18 mouse cellular contexts compared by ENCODE assay signal in the genomic region with DNA sequence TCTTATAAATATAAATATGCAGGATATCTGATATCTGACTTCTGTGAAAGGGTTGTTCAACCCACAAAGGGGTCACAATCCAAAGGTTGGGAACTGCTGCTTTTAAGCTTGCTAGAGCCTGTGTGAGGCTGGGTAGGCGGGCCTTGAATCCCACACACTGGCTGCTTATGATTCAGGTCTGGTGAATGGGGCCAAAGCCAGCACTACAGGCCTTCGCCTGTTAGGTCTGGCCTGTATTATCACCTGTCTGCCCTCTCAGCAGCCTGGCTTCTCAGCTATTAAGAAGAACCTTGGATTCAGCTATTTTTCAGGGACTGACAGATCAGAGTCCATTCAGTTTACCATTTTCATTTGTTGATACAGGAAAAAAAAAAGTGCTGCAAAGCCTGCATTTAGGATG. TPM values are rescaled to one million over a fixed set of nuclear protein-coding genes. Genes with fewer than 3 reads are reported as not detected.
DNase-seq lines count a peak whose midpoint lies in the region; ATAC-seq and TF ChIP-seq lines count a peak whose summit lies in the region.
"Had no signal": no experiment of that assay in that cellular context is flagged by ENCODE, and none has a peak within 500 bp of the region (broad histone marks: within the 10 kb centered on the region; RNA-seq: fewer than 3 reads in every experiment).

No protein-coding gene starts in this region.

- no peak for TF ChIP-seq CTCF in hindbrain, postnatal 0 days (IDR thresholded peaks at IDR 0.05; ENCODE audit: low read depth)

- no peaks in the 10 kb centered on the region for H3K27me3 ChIP-seq in hindbrain, postnatal 0 days (ENCODE audit: insufficient read depth, low read length)
- H3K27me3 ChIP-seq in hindbrain, embryonic 10.5 days (ENCODE audit: insufficient read depth, poor library complexity, severe bottlenecking): no peaks in the 10 kb centered on the region
- no peaks in the 10 kb centered on the region for H3K27me3 ChIP-seq in liver, embryonic 12.5 days (replicated peaks)
- H3K27me3 ChIP-seq: forebrain, embryonic 13.5 days; liver, embryonic 13.5 days; neural tube, embryonic 15.5 days had no signal

- peak; percentile 23 for DNase-seq in cerebellum, adult 9-11 months
- DNase-seq in hindbrain, postnatal 0 days (ENCODE audit: low spot score): no peak
- no peak for DNase-seq in hindbrain, embryonic 10.5 days (ENCODE audit: low spot score)
- no peak for DNase-seq in liver
- DNase-seq in urinary bladder, postnatal 36 days (ENCODE audit: low spot score in 2 of 2): no peak
- no peak for DNase-seq in thymus, postnatal 10 days (ENCODE audit: low spot score in 2 of 2)
- DNase-seq: adrenal gland, postnatal 10 days; gastrocnemius, postnatal 25 days; heart, postnatal 10 days; liver, embryonic 13.5 days; midbrain, embryonic 14.5 days; right cerebral cortex, postnatal 4 days; thymus, postnatal 4 days had no signal

- H3K36me3 ChIP-seq in hindbrain, postnatal 0 days (ENCODE audit: insufficient read depth, low read length): no peaks in the 10 kb centered on the region
- H3K36me3 ChIP-seq in hindbrain, embryonic 10.5 days: 0 out of 2 replicates have a peak, but pooled peaks cover 4% of the 10 kb centered on the region
- no peaks in the 10 kb centered on the region for H3K36me3 ChIP-seq in liver, embryonic 12.5 days
- H3K36me3 ChIP-seq: liver, embryonic 13.5 days; neural tube, embryonic 15.5 days had no signal

- H3K4me1 ChIP-seq in hindbrain, postnatal 0 days (ENCODE audit: insufficient read depth, low read length): no peaks in the 10 kb centered on the region
- H3K4me1 ChIP-seq in hindbrain, embryonic 10.5 days (replicated peaks): 0 out of 2 replicates have a peak, but pooled peaks cover 3% of the 10 kb centered on the region
- peaks cover 4% of the 10 kb centered on the region; the same call in 1 of the 2 replicates for H3K4me1 ChIP-seq in liver, embryonic 12.5 days
- H3K4me1 ChIP-seq: neural tube, embryonic 15.5 days had no signal

- 71% methylated on average over 2 of the region's 2 CpGs for WGBS in hindbrain, postnatal 0 days
- 76% methylated on average over 2 of the region's 2 CpGs for WGBS in hindbrain, embryonic 10.5 days
- 67% methylated on average over 2 of the region's 2 CpGs for WGBS in liver, embryonic 12.5 days (ENCODE audit: insufficient replicate concordance)

- no peak overlapping the region for H3K9ac ChIP-seq in hindbrain, postnatal 0 days (replicated peaks; ENCODE audit: low read length)
- peak overlapping the region; percentile 6; the same call in 1 of the 2 replicates for H3K9ac ChIP-seq in liver, embryonic 12.5 days
- H3K9ac ChIP-seq: forebrain, embryonic 13.5 days; liver, embryonic 13.5 days; neural tube, embryonic 15.5 days had no signal

- H3K9me3 ChIP-seq in hindbrain, postnatal 0 days (ENCODE audit: low read length): no peaks in the 10 kb centered on the region
- H3K9me3 ChIP-seq in hindbrain, embryonic 10.5 days: no peaks in the 10 kb centered on the region
- H3K9me3 ChIP-seq in liver, embryonic 12.5 days (replicated peaks): no peaks in the 10 kb centered on the region
- H3K9me3 ChIP-seq: forebrain, embryonic 13.5 days; liver, embryonic 13.5 days; neural tube, embryonic 15.5 days had no signal

- H3K4me2 ChIP-seq in hindbrain, postnatal 0 days (ENCODE audit: low read depth, low read length): no peak overlapping the region
- no peak overlapping the region for H3K4me2 ChIP-seq in liver, embryonic 12.5 days
- H3K4me2 ChIP-seq: forebrain, embryonic 13.5 days; liver, embryonic 13.5 days; neural tube, embryonic 15.5 days had no signal

- 0 out of 2 replicates have a peak overlapping the region, but pooled peaks have one; percentile 8 for H3K27ac ChIP-seq in hindbrain, postnatal 0 days
- H3K27ac ChIP-seq in hindbrain, embryonic 10.5 days: no peak overlapping the region
- no peak overlapping the region for H3K27ac ChIP-seq in liver, embryonic 12.5 days
- H3K27ac ChIP-seq: forebrain, embryonic 13.5 days; liver, embryonic 13.5 days; neural tube, embryonic 15.5 days had no signal

- no peak for ATAC-seq in cerebellum, adult (ENCODE audit: insufficient number of reproducible peaks, low FRiP score, low TSS enrichment)
- ATAC-seq in hindbrain, postnatal 0 days: no peak
- no peak for ATAC-seq in liver, embryonic 12.5 days
- ATAC-seq: forebrain, embryonic 13.5 days had no signal

- H3K4me3 ChIP-seq in hindbrain, postnatal 0 days (ENCODE audit: low read length): no peak overlapping the region
- no peak overlapping the region for H3K4me3 ChIP-seq in hindbrain, embryonic 10.5 days
- H3K4me3 ChIP-seq in liver, embryonic 12.5 days: no peak overlapping the region
- H3K4me3 ChIP-seq: forebrain, embryonic 13.5 days; liver, embryonic 13.5 days; myocyte; neural tube, embryonic 15.5 days had no signal

RNA-seq across cellular contexts. Expression of a gene that starts 57.9 kb away (rescaled TPM):
- 10.5 and 12.2 TPM in 2 replicates for total RNA-seq in hindbrain, postnatal 0 days (2014; rRNA removed)
- polyA plus RNA-seq in hindbrain, postnatal 0 days (2015; fragmentation: Nextera tagmentation; extraction: Ambion mirVana): 5.0 and 6.2 TPM in 2 replicates
- polyA plus RNA-seq in hindbrain, embryonic 10.5 days (2016; fragmentation: Nextera tagmentation; extraction: Ambion mirVana): 3.6 and 4.8 TPM in 2 replicates
- polyA plus RNA-seq in liver, embryonic 12.5 days (2016; fragmentation: Nextera tagmentation; extraction: Ambion mirVana): 17.8 and 18.2 TPM in 2 replicates
